Mouse (Mus musculus) lung, postnatal 0 days (tissue): Measurements from ENCODE around the gene Gm20388.

ENCODE experiments used
- CTCF ChIP-seq: IDR thresholded peaks from 2 replicates; pipeline ENCODE4 v1.5.1; 2016; ENCODE audit warnings: antibody characterized with exemption, mild to moderate bottlenecking
- EP300 ChIP-seq: IDR thresholded peaks from 2 replicates; pipeline ENCODE4 v1.6.1; 2016; ENCODE audit warnings: antibody characterized with exemption, mild to moderate bottlenecking, control low read depth

- no peak for TF ChIP-seq EP300
- TF ChIP-seq CTCF, result no peak
These were observed 1796.3 kb downstream of the Gm20388 start for GRCm38 (mm10) chr8:121706956-121707355.
